Mouse (Mus musculus) CD4-positive, CD25-positive, alpha-beta regulatory T cell, adult 9 weeks (primary cell): Measurements from ENCODE around the gene Abcb7. TPM values are rescaled to one million over a fixed set of nuclear protein-coding genes. Genes with fewer than 3 reads are reported as not detected.

ENCODE experiments used
- polyA plus RNA-seq: library from polyadenylated mRNA; unstranded; fragments of 100-300 nt; shearing (Covaris generic); gene quantifications from one replicate; pipeline ENCODE4 v1.2.1, GENCODE M21; 2017

The Abcb7 gene
- polyA plus RNA-seq, result 22.7 TPM

DNA sequence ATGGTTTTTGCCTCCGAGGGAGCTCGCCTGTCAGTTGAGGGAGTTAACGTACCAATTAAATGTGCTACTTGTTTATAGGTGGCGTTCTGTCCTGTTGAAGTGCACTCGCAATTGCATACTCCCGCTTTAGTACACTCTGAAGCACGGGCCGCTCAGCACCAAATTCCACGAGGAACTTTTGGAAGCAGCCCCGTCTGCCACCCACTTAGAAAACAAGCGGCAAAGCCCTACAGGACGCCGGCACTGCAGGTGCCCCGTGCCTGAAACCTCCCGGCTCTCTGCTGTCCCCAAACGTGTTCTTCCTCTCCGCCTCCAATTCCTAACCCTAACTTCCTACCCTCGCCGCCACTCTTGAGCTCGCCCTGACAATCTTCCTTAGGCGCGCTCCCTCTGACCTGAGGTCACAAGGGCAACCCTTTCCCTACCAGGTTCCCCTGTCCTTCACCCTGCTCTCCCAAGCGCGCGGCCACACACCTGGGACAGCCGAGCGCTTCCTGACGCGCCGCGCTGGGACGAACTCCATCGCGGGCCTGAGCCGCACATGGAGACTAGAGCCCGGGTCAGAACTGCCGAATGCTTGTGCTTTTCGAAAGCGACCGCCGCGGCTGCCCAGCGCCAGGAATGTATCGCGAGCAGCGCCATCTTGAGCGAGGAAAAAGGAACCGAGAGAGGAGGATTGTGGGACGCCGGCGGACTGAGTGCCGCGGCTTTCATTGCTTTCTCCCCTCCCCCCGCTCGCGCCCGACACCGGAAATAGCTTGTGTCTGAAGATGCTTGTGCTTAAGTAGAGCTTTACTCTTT, at the start of gene Abcb7:
Abcb7 (minus strand) TSS at position 674 of the 801 bp plus-strand sequence.

Other genes starting within 250 kb of the Abcb7 start
- gene Nexmif, start 212.7 kb downstream of the Abcb7 start, polyA plus RNA-seq, result not detected
- 2.9 TPM for gene Uprt, start 69.0 kb upstream of the Abcb7 start, polyA plus RNA-seq